Mouse (Mus musculus): ENCODE data around the gene Plcb1.

Plcb1 gene

DNA sequence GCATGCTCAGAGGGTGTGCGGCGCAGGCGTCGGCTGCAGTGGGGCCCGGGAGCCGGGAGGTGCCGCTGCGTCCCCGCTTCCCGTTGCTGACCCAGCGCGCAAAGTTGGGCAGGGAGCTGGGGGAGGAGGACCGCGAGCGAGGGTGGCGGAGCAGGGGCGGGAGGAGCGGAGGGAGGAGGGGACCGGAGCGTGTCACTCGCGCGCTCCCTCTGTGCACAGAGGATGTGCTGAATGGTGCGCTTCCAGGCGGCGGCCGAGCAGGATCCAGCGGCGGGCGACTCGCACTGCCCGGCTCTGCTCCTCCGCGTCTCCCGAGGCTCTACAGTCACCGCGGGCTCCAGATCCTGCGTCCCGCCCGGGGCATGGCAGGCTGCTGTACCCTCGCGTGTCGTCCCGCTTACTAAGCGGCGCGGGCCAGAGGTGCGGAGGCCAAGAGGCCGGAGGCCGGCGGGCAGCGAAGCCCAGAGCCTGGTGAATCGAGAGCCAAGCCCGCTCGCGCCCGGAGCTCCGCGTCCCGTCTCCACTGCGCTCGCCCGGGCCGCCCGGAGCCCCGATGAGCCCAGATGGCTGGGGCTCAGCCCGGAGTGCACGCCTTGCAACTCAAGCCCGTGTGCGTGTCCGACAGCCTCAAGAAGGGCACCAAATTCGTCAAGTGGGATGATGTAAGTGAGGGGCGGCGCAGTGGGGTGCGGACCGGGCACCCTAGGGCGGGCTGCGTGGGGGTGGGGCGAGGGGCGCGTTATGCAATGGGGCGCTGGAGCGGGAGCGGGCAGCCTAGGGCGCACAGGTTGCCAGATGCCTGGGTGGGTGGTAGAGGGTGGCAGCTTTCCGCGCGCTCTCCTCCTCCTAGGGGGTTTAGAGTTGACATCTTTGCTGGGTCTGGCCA is at the start of gene Plcb1:
Gene Plcb1 (plus strand): TSS at position 98 of the 886 bp plus-strand sequence.
- no peak for DNase-seq (ENCODE audit: low read depth, low spot score)

DNA sequence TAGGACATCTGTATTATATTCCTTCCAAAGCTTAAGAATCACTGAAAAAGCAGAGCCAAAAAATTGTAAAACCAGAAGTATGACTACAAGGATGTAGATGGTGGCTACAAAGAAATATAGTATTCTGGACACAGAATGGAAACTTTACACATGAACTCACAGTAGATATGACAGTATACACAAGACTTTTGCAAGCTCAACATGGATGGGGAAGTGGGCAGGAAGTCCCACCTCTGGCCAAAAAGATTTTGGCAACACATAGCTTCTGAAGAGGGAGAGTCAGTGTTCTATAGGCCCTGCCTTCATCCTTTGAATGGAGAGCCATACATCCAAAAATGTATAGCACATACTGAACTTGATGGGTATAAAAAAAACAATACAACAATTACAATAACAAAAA is 30.3 kb upstream of the Plcb1 start:
- no peak for DNase-seq (ENCODE audit: low read depth, low spot score)

- DNase-seq (ENCODE audit: low read depth, low spot score) = no peak
Observed at GRCm38 (mm10) chr2:134756086-134756485, 29.8 kb upstream of the Plcb1 start.

DNA sequence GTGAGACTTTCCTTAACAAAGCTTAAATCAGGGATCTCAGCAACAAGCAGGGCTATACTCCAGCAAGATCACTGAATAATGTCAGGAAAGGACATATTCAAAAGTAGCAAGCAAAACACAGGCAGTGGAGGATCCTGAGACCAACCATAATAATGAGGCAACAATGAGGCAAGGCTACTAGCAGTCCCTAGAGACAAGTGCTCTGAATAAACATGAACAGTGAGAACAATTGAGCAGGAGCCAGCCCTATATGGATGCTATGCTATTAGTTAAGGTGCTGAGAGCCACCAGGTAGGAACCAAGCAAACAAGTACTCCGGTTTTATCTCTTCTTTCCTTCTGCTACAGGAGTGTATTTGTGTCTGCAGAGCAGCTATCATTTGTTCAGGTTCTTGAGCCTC is 24.8 kb upstream of the Plcb1 start:
- no peak for DNase-seq (ENCODE audit: low read depth, low spot score)

DNA sequence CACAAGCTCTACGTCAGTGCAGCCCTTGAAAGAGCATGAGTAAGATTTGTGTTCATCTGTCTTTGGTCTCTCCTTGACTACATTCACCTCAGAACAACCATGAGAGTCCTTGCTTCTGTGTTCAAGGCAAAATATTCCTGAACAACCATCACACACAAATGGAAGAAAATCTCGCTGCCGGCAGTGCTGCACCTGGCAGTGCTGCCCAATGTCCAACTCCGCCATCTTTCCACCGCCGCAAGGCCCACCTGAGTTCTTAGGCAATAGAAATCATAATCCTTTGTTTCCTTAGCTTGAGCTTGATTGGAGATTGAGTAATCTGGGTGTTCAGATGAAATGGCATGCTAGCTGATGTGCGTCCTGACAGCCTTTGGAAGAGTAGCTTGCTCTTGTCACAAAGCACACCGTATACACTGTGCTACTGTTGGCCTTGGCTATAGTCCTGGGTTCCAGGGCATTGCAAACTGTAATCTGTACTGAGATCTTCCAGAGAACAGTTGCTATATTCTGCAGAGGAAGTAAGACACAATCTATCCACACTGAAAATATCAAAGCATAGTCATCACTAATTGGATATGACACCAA is 22.4 kb upstream of the Plcb1 start:
- no peak for DNase-seq (ENCODE audit: low read depth, low spot score)

GRCm38 (mm10) chr2:134764506-134764905 is 21.4 kb upstream of the Plcb1 start:
- no peak for DNase-seq (ENCODE audit: low read depth, low spot score)

- no peak for DNase-seq (ENCODE audit: low read depth, low spot score)
Observed at GRCm38 (mm10) chr2:134779826-134780225, 6.0 kb upstream of the Plcb1 start.

GRCm38 (mm10) chr2:134780316-134780715 is 5.6 kb upstream of the Plcb1 start:
- DNase-seq (ENCODE audit: low read depth, low spot score) = no peak

DNA sequence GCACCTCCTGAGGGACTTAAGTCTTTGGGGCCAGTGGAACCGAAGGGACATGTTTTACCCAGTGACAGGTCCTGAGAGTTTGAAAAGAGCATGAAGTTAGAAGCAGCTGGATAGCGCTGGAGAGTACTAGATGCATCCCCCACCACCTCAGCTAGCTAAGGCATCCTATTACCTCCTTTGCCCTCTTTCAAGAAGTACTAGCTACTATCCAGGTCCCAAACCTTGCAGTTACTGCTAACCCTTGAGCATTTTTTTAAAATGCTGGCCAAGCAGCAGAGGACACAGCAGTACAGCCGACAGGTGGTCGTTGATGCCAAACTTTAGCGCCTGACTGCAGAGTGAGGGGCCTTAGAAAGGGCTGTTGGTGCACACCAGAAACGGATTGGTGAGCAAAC is 986 bp downstream of the Plcb1 start:
- DNase-seq (ENCODE audit: low read depth, low spot score) = no peak

GRCm38 (mm10) chr2:134787336-134788095 is 1.6 kb downstream of the Plcb1 start:
- no peak for DNase-seq (ENCODE audit: low read depth, low spot score)

- no peak for DNase-seq (ENCODE audit: low read depth, low spot score)
Observed at GRCm38 (mm10) chr2:134792926-134793325, 7.1 kb downstream of the Plcb1 start.

DNA sequence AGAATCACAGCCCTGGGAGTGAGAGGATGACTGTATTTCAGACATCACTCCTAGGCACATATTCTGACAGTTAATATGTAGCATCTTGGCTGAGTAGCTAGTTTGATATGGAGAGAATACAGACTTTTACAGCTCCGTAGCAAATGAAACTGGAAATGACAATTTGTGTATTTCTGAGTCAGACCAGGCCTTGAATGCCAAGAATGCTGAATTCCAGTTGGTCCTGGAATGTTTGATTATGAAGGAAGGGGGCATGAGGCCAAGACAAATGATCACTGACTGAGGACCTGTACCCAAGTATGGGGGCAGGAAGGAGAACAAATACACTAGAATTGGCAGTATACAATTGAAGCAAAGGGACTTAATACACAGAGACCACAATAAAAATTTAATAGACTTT is 14.4 kb downstream of the Plcb1 start:
- DNase-seq (ENCODE audit: low read depth, low spot score) = no peak

- no peak for DNase-seq (ENCODE audit: low read depth, low spot score)
Observed at GRCm38 (mm10) chr2:134816383-134816782, 30.5 kb downstream of the Plcb1 start.

DNA sequence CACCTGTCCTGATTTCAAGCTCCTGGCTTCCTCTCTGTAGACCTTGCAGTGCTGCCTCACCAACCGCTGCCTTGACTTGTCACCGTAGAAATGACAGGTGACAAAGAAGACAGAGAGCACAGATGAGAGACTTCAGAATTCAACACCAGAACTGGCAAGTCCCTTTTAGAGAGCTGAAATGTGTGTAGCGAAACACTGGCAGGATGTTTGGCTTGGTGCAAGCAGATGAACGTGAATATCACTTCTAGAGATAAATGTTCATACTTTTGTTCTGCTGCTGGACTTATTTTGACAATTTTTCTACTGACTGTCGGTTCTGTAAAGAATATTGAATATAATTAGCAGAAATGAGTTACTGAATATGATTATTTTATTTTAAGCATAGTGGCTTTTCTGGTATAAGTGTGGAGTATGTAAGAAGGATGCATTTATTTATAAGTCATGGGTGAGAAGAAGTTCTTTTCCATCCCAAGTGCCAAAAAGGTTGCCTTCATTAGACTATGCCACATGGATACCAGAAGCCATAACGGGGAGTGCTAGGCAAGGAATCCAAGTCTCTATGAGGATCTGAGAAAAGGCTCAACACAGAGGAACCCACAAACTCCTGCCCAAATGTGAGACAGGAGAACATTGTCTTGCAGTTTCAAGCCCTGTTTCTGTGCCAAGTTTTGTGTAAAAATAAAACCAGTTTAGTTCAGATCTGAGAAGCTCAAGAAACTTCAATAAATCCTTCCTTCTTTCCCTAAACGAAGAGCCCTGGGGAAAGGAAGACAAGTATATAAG is 31.4 kb downstream of the Plcb1 start:
- no peak for DNase-seq (ENCODE audit: low read depth, low spot score)

GRCm38 (mm10) chr2:134821176-134821575 is 35.3 kb downstream of the Plcb1 start:
- no peak for DNase-seq (ENCODE audit: low read depth, low spot score)

DNA sequence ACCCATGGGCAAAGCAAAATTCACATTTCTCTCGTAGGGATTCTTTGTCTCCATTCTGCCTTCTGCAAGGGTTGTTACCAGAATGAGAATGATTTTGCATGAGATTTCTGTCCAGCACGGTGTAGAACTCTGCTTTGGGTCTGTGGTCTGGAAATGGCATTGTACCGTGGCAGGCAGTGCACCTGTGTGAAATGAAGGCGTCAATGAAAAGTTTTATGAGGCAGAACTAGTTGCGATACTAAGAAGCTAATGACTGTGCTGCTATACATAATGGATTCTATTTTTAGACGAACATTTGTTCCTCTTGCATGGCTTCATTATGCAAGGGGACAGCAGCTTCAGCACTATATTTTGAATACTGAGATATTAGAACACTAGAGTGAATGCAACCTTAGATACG is 39.8 kb downstream of the Plcb1 start:
- no peak for DNase-seq (ENCODE audit: low read depth, low spot score)

GRCm38 (mm10) chr2:134826111-134827005 is 40.5 kb downstream of the Plcb1 start:
- DNase-seq (ENCODE audit: low read depth, low spot score) = no peak

DNA sequence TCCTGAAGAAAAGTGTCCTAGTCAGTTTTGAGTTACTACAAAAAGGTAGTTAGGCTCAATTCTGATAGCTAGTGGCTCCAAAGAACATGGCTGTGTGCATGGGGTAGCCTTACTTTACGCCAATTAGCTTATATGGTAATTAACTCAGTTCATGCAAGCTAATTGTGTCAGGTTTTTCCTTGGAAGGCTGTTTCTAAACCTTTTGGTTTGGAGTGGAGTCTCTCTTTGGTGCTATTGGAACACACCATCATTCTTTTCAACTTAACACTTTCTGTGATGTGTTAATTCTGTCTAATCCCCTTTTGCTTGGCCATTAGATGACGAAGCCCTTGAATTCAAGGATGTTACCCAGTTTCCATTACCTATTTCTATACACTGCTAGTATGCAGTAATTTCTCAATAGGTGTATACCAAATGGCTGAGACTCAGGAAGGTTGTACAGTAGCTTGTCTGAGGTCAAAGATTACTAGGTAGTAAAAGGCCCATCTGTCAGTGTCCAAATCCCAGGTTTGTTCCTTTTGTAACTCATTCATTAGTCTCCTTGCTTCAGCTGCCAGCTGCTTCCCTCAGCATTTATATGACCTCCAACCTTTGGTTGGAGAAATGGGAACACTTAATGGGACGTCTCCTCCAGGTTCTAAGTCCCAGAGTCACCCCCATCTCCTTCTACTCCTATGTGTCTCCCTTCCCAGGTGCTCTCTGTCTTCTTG is 42.1 kb downstream of the Plcb1 start:
- no peak for DNase-seq (ENCODE audit: low read depth, low spot score)

DNA sequence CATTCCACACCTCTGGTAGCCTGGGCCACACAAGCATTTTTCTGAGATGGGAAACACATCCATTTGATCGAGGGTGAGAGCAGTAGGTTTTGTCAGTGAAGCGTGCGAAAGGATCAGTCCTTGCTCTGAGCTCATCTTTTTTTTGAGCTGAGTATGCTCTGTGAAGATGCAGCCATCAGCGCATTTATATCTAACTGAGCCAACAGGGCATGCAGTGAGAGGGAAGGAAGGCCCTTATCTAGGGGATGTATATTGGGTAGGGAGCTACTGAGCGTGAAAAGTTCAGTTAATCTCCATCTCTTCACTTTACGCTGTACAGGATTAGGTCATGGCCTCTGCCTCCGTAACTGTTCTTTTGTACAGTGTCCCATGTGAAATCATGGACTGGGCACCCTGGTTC is 46.0 kb downstream of the Plcb1 start:
- no peak for DNase-seq (ENCODE audit: low read depth, low spot score)

DNA sequence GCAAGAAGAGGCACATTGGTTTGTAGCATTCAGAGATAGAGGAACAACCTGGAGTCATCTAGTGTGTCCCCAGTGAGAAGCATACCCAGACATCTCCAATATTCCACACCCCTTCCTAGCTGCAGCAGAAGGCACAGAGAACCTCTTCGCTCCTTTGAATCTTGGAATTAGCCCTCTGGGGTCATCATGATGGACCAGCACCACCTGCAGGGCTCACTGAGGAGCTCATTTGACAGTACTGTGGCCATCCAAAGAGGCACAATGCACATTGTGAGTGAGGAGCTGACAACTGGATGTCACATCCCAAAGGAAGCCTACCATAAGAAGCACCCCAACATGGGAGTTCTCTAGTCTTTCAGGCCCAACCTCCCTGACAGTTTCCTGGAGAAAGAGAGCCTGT is 50.2 kb downstream of the Plcb1 start:
- DNase-seq (ENCODE audit: low read depth, low spot score) = no peak
